Mouse (Mus musculus) bone marrow, adult 2 months (tissue): Measurements from ENCODE around the gene Gm4353. TPM values are rescaled to one million over a fixed set of nuclear protein-coding genes. Genes with fewer than 3 reads are reported as not detected.

Experiments
- H3K27ac ChIP-seq: fragments of 200-500 bp; 2 replicates; pipeline ENCODE4 v1.5.1; 2012; ENCODE audit warnings: low read depth, mild to moderate bottlenecking, control low read depth, inconsistent platforms, low read length; ENCODE audit not compliant: control insufficient read depth, poor library complexity, insufficient read depth
- H3K4me1 ChIP-seq: fragments of 200-500 bp; 2 replicates; pipeline ENCODE4 v1.6.1; 2011; ENCODE audit warnings: low read length; ENCODE audit not compliant: control insufficient read depth, insufficient read depth
- H3K4me3 ChIP-seq: fragments of 200-500 bp; replicated peaks from 2 replicates; pipeline ENCODE3; 2011; ENCODE audit warnings: mild to moderate bottlenecking, low read depth, low read length, control low read depth; ENCODE audit not compliant: control insufficient read depth
- CTCF ChIP-seq: fragments of 200-500 bp; IDR thresholded peaks from 2 replicates; pipeline ENCODE4 v1.5.1; 2011; ENCODE audit warnings: low read length, control low read depth; ENCODE audit not compliant: control insufficient read depth, insufficient read depth
- POLR2A ChIP-seq: fragments of 200-500 bp; IDR thresholded peaks from 2 replicates; pipeline ENCODE4 v1.6.1; 2011; ENCODE audit warnings: low read depth, mild to moderate bottlenecking, control low read depth, low read length, borderline replicate concordance; ENCODE audit not compliant: control insufficient read depth
- WGBS: fragments of 180-500 bp; shearing (Covaris S2); methylation state at CpG from one replicate; pipeline ENCODE4 v1.1.7; 2018; 5-methylcytosine and 5-hydroxymethylcytosine counted together
- polyA plus RNA-seq: library from polyadenylated mRNA; stranded (reverse); fragments of >200 nt; gene quantifications from 2 replicates; pipeline ENCODE4 v1.2.4, GENCODE M21; 2011; ENCODE audit warnings: low replicate concordance; ENCODE audit not compliant: missing spikeins, insufficient read depth, insufficient read length

Gene Gm4353
- polyA plus RNA-seq, 1 experiment: not detected

DNA sequence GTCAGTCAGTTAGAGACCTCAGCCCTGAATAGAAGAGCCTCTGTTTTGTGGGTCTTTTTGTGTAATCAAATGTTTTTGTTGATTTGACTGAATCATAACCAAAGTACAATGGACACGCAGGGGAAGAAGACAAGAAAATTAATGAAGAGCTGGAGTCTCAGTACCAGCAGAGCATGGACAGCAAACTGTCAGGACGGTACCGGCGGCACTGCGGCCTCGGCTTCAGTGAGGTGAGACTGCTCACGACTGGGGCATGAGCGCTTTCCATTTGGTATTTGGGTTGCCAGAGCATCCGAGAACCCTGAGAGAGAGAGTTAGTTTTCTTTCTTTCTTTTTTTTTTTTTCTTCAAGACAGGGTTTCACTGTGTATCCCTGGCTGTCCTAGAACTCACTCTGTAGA, 18.7 kb upstream of the Gm4353 start:
- WGBS: 87% methylated on average over 9 of the region's 9 CpGs
- Histone ChIP-seq H3K4me3 (no peak overlapping the region), H3K27ac (no peak overlapping the region), H3K4me1 (no peaks in the 10 kb centered on the region)
- TF ChIP-seq POLR2A (no peak), CTCF (no peak)

DNA sequence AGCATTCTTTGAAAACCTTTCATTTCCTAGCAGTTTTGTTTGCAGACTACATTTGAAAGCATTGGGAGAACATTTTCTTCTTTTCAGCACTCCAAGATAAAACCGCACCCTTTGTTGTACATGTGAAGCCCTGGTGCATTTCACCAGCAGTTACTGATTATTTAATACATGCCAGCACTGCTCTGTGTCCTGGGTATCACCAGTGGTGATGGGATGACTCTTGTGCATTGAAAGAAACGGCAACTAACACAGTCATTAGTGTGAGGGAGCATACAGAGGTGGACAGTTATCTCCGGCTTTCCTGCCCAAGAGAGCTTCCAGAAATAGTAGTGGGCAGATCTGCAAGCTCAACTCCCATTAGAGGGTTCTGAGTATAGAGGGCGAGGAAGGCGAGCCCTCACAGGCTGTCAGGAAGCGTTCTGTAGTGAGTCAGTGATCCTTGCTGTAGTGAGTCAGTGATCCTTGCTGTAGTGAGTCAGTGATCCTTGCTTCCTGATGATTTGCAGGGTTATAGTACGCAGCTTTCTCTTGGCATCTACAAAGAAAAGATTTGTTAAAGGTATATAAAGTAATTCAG, 15.6 kb upstream of the Gm4353 start:
- Histone ChIP-seq H3K4me1 (no peaks in the 10 kb centered on the region), H3K27ac (no peak overlapping the region), H3K4me3 (no peak overlapping the region)
- TF ChIP-seq POLR2A (no peak), CTCF (no peak)
- 79% methylated on average over 7 of the region's 7 CpGs for WGBS

DNA sequence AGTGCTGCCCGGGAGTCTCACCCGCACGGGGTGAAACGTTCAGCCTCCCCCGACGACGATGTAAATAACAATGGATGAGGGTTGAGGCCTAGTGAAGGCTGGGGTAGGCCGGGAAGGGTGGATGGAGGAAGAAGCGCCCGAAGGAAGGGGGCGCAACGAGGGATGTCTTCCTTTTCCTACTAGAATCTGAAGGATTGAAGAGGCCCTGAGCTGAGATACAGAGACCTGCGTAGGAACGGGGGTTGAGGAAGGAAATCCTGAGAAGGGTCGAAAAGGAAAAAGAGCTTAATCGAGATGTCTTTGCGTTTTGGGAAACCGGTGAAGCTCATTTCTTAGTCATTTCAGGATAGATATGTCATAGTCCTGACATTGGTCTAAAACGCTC, 9.0 kb upstream of the Gm4353 start:
- 0% methylated on average over 19 of the region's 19 CpGs for WGBS
- no peak for TF ChIP-seq POLR2A
- no peak for TF ChIP-seq CTCF
- Histone ChIP-seq H3K4me1 (no peaks in the 10 kb centered on the region; the same call in 1 of the 2 replicates), H3K4me3 (peak overlapping the region; percentile 74), H3K27ac (peak overlapping the region; percentile 68)

DNA sequence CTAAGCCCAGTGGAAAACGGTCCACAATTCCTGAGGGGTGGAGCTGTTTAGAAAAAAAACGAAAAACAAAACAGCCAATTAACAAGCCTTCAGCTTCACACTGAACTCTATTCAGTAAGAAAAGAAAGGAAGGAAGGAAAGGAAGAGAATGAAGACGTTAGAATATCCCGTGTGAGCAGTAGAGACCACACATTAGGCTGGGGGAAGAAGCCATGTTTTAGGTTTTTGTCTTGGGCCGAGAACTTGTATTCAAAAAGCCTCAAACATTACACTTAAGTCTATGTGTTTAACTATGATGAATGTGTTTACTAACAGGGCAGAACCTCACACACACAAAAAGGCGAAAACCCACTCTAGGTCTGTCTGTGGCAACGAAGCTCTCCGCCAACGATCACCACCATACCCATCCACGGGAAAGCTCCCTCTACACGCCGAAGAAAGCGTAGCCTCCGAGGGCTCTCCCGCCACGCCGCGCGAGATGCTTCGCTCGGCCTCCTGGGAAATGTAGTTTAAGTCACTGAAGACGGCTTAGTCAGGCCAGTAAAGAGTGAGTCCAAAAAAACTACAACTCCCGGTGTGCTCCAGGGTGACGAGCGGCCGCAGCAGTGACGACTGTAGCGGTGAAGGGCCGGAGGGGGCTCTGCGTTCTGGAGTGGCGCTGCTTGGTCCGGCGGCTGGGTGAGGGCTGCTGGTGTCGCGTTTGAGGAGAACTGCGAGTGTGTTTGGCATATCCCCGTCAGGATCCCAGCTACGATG, 8.5 kb upstream of the Gm4353 start:
- Histone ChIP-seq H3K4me3 (peak overlapping the region; percentile 74), H3K4me1 (no peaks in the 10 kb centered on the region; the same call in 1 of the 2 replicates), H3K27ac (peak overlapping the region; percentile 68)
- WGBS: under 1% methylated on average over 38 of the region's 38 CpGs
- TF ChIP-seq CTCF (peak; percentile 19; the same call in 1 of the 2 replicates), POLR2A (peak; percentile 79)

DNA sequence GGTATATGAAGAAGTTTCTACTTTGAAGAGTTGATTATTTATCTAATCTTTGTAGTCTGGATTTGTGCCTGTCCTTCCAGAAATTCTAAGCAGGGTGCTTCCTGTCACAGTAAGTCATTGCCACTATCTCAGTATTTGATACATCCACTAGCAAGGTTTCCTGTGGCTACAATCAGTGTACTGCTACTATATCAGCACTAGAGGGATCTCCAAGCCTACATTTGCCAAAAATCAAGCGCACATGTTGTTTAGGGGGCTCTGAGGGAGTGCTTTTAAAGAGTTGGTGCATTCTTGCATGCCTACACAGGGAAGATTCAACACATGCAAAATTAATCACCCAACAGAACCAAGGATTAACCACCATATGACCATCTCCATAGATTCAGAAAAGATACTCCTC, 23.7 kb downstream of the Gm4353 start:
- no peak overlapping the region for H3K4me3 ChIP-seq
- WGBS: 62% methylated on average over 1 of the region's 1 CpGs
- no peaks in the 10 kb centered on the region for H3K4me1 ChIP-seq
- TF ChIP-seq POLR2A: no peak
- no peak for TF ChIP-seq CTCF
- H3K27ac ChIP-seq: no peak overlapping the region

DNA sequence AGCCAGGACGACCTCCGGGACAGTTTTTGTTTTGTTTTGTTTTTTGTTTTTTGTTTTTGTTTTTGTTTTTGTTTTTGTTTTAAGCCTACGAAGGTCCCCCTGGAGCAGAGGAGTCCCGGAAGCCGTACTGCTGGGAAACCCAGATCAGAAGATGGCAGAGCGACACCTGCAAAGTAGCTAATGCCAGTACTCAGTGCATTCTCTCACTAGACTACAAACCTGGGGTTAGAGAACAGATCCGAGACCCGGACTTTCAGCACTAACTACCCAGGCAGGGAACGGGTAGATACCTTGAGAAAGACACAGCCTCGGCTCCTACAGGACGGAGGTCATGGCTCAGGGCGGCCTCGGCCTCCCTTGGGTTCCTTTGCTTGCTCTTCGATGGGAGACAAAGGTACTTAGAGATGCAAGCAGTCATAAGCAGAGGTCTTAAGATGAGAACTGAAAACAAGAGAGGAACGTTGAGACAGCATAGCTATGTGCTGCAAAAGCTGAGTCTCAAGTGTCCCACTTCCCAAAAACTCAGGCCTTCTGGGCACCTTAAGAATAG, 43.9 kb downstream of the Gm4353 start:
- TF ChIP-seq POLR2A (no peak), CTCF (no peak)
- H3K4me3 ChIP-seq: no peak overlapping the region
- WGBS: 36% methylated on average over 15 of the region's 15 CpGs

DNA sequence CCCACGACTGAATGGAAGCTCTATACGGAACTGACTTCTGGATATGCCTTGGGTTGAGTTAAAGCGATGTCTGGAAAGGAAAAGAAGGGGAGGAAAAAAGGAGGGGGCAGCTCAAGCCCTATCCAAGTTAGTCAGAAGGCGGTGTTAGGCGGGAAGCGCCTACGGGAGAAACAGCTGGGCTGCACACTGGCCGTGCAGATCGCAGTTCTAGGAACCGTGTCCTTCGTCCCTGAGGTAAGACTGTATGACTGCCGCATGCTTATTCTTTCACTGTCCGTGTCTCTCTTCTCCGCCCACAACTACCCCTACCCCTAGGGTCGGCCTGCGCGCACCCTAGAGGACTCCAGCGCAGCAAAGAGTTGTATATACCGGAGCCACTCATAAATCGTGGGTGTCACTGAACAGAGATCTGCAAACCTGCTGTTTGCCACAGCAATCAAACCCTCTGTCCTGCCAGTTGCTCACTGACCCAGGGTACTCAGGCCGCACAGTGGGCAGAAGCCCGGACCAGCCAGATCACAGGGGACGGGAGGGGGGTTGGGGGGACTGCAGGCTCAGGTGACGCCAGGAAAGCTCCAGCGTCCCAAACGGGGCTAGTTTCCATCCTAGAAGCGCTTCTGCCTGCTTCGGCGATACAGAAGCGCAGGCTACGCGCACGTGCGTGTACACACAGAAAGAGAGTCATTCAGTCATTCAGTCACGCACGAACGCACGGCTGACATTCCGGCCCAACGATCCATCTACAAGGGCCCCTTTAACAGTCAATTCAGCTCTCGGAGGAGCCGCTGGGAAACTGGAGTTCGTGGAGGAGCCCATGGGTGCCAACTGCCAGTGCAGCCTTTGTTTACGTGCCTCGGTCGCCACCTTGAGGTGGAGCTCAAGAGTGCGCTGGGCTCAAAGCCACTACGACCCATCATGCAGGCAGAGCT, 44.6 kb downstream of the Gm4353 start:
- no peak overlapping the region for H3K27ac ChIP-seq
- under 1% methylated on average over 48 of the region's 48 CpGs for WGBS
- TF ChIP-seq POLR2A (no peak), CTCF (peak; percentile 91)
- no peaks in the 10 kb centered on the region; the same call in 1 of the 2 replicates for H3K4me1 ChIP-seq
- peak overlapping the region; percentile 42 for H3K4me3 ChIP-seq

More for the DNA sequence above, 43.9 kb downstream of the Gm4353 start:
- H3K27ac ChIP-seq: no peak overlapping the region
- no peaks in the 10 kb centered on the region; the same call in 1 of the 2 replicates for H3K4me1 ChIP-seq
